Mouse (Mus musculus) cerebellum, adult 11 months (tissue): ENCODE measurements around the gene Aven.

ENCODE experiments used
- DNase-seq: peaks from one replicate; pipeline ENCODE4 v3.0.0; 2022

Gene Aven

DNA sequence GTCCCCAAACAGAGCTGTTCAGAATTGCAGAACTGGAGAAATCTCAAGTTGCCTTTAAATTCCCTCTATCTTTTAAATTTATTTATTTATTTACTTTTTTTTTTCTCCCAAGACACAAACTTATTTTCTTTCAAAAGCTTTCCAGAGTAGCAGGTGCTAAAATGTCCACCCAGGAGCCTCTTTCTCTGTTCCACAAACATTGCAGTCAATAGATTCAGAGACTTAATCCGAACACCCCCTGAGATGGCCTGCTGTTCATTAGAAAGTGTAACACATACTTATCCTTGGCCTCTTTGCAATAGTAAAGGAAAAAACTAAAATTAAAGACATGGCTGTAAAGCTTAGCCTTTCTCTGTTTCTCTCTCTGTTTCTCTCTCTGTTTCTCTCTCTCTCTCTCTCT lies 184.5 kb downstream of the Aven start:
- no peak for DNase-seq

GRCm38 (mm10) chr2:112681817-112682216 lies 189.1 kb downstream of the Aven start:
- no peak for DNase-seq
